Mouse (Mus musculus) spleen, adult 2 months (tissue): ENCODE measurements around the gene Pou1f1. TPM values are rescaled to one million over a fixed set of nuclear protein-coding genes. Genes with fewer than 3 reads are reported as not detected.

Experiments used
- DNase-seq, 2 experiments: peaks; one replicate each; pipeline versions ENCODE4 v3.0.0 to v3.0.0-alpha.2; 2012 to 2021; ENCODE audit warnings: low spot score in 2 of 2, low read depth in 1 of 2
- H3K27ac ChIP-seq: fragments of 200-500 bp; 2 replicates; pipeline ENCODE4 v1.5.1; 2012; ENCODE audit warnings: low read length, inconsistent platforms; ENCODE audit not compliant: insufficient read depth
- H3K27me3 ChIP-seq: fragments of 200-500 bp; 2 replicates; pipeline ENCODE4 v1.6.1; 2012; ENCODE audit warnings: mild to moderate bottlenecking, moderate library complexity, low read length, inconsistent platforms; ENCODE audit not compliant: control insufficient read depth, insufficient read depth
- H3K36me3 ChIP-seq: fragments of 200-500 bp; 2 replicates; pipeline ENCODE4 v1.6.1; 2012; ENCODE audit warnings: mild to moderate bottlenecking, low read length, inconsistent platforms; ENCODE audit not compliant: control insufficient read depth, insufficient read depth
- H3K4me1 ChIP-seq: fragments of 200-500 bp; 2 replicates; pipeline ENCODE4 v1.6.1; 2011; ENCODE audit warnings: inconsistent platforms; ENCODE audit not compliant: control insufficient read depth, insufficient read depth, insufficient read length
- H3K4me3 ChIP-seq: fragments of 200-500 bp; 2 replicates; pipeline ENCODE4 v1.5.1; 2011; ENCODE audit warnings: mild to moderate bottlenecking, inconsistent platforms; ENCODE audit not compliant: insufficient read depth, insufficient read length; ENCODE audit errors: extremely low read depth
- CTCF ChIP-seq: fragments of 200-500 bp; IDR thresholded peaks from 2 replicates; pipeline ENCODE4 v1.5.1; 2011; ENCODE audit warnings: mild to moderate bottlenecking, inconsistent platforms; ENCODE audit not compliant: insufficient read depth, insufficient read length, insufficient replicate concordance; ENCODE audit errors: extremely low read depth
- POLR2A ChIP-seq: fragments of 200-500 bp; IDR thresholded peaks from 2 replicates; pipeline ENCODE4 v1.6.1; 2011; ENCODE audit warnings: low read depth, low read length, inconsistent platforms
- WGBS: fragments of 180-500 bp; shearing (Covaris S2); methylation state at CpG from one replicate; pipeline ENCODE4 v1.1.7; 2018; 5-methylcytosine and 5-hydroxymethylcytosine counted together
- polyA plus RNA-seq: library from polyadenylated mRNA; depleted of rRNA; stranded (reverse); fragments of >200 nt; gene quantifications from 2 replicates; pipeline ENCODE4 v1.2.3, GENCODE M21; 2012; rRNA removed

Gene Pou1f1
- not detected in 2 replicates for polyA plus RNA-seq

- Histone ChIP-seq H3K4me1 (no peaks in the 10 kb centered on the region), H3K4me3 (no peak within 1 kb of the TSS), H3K36me3 (no peaks in the 10 kb centered on the region), H3K27ac (no peak within 1 kb of the TSS), H3K27me3 (no peaks in the 10 kb centered on the region)
- TF ChIP-seq POLR2A, result no peak
- WGBS, result 86% methylated on average over 6 of the region's 6 CpGs
- DNase-seq, result no peak
Measured at GRCm38 (mm10) chr16:65520211-65520610, at the start of gene Pou1f1. Gene Pou1f1 (plus strand): TSS chr16:65520511.

- Histone ChIP-seq H3K36me3 (no peaks in the 10 kb centered on the region), H3K27ac (no peak overlapping the region), H3K4me1 (no peaks in the 10 kb centered on the region), H3K4me3 (no peak overlapping the region), H3K27me3 (no peaks in the 10 kb centered on the region)
- no peak for DNase-seq
- 24% methylated on average over 4 of the region's 4 CpGs for WGBS
- TF ChIP-seq CTCF, result no peak
- TF ChIP-seq POLR2A, result no peak
Measured at GRCm38 (mm10) chr16:65470650-65471049, 49.7 kb upstream of the Pou1f1 start.

- Histone ChIP-seq H3K4me1 (no peaks in the 10 kb centered on the region), H3K27me3 (no peaks in the 10 kb centered on the region), H3K4me3 (no peak overlapping the region), H3K36me3 (no peaks in the 10 kb centered on the region), H3K27ac (no peak overlapping the region)
- WGBS, result 19% methylated on average over 5 of the region's 5 CpGs
- DNase-seq, result peak in 1 of 2 experiments; percentile 4
- TF ChIP-seq CTCF (no peak), POLR2A (no peak)
Measured at GRCm38 (mm10) chr16:65472472-65473001, 47.8 kb upstream of the Pou1f1 start.

- Histone ChIP-seq H3K27ac (no peak overlapping the region), H3K4me3 (no peak overlapping the region), H3K27me3 (no peaks in the 10 kb centered on the region), H3K36me3 (no peaks in the 10 kb centered on the region), H3K4me1 (no peaks in the 10 kb centered on the region; the same call in 1 of the 2 replicates)
- WGBS, result 76% methylated on average over 6 of the region's 6 CpGs
- no peak for TF ChIP-seq POLR2A
- no peak for TF ChIP-seq CTCF
- no peak for DNase-seq
Measured at GRCm38 (mm10) chr16:65485726-65486125, 34.6 kb upstream of the Pou1f1 start.

- H3K4me1 ChIP-seq, result no peaks in the 10 kb centered on the region
- H3K4me3 ChIP-seq, result no peak overlapping the region
- no peak for DNase-seq
- H3K36me3 ChIP-seq, result no peaks in the 10 kb centered on the region
- no peak for TF ChIP-seq CTCF
- TF ChIP-seq POLR2A, result no peak
- no peaks in the 10 kb centered on the region for H3K27me3 ChIP-seq
- H3K27ac ChIP-seq, result no peak overlapping the region
- 14% methylated on average over 5 of the region's 5 CpGs for whole genome bisulfite sequencing
Measured at GRCm38 (mm10) chr16:65496030-65496429, 24.3 kb upstream of the Pou1f1 start.

GRCm38 (mm10) chr16:65497049-65497448 is 23.3 kb upstream of the Pou1f1 start:
- peak; percentile 2 to 14 for DNase-seq
- TF ChIP-seq CTCF (no peak), POLR2A (no peak)
- no peaks in the 10 kb centered on the region for H3K27me3 ChIP-seq
- no peak overlapping the region for H3K27ac ChIP-seq
- 33% methylated on average over 2 of the region's 2 CpGs for WGBS
- H3K4me3 ChIP-seq, result no peak overlapping the region
- H3K4me1 ChIP-seq, result no peaks in the 10 kb centered on the region
- H3K36me3 ChIP-seq, result no peaks in the 10 kb centered on the region

- DNase-seq, result no peak
- H3K4me1 ChIP-seq, result no peaks in the 10 kb centered on the region
- H3K4me3 ChIP-seq, result no peak overlapping the region
- H3K27me3 ChIP-seq, result no peaks in the 10 kb centered on the region
- 89% methylated on average over 7 of the region's 7 CpGs for WGBS
- TF ChIP-seq CTCF (no peak), POLR2A (no peak)
- no peak overlapping the region for H3K27ac ChIP-seq
- no peaks in the 10 kb centered on the region for H3K36me3 ChIP-seq
Measured at GRCm38 (mm10) chr16:65514223-65514622, 6.1 kb upstream of the Pou1f1 start.
